Mouse (Mus musculus): Measurements from ENCODE around the gene Aasdh. TPM values are rescaled to one million over a fixed set of nuclear protein-coding genes. Genes with fewer than 3 reads are reported as not detected.

Gene Aasdh
- polyA plus RNA-seq, 1 experiment from 2014 or later = 5.1 TPM

GRCm38 (mm10) chr5:76941975-76942374, 36.7 kb upstream of the Aasdh start:
- H3K4me2 ChIP-seq (ENCODE audit: low read depth, low read length) = no peak overlapping the region
- H3K27ac ChIP-seq (ENCODE audit: low read depth) = 0 out of 2 replicates have a peak overlapping the region, but pooled peaks have one; percentile 34
- no peak for DNase-seq
- H3K27me3 ChIP-seq (ENCODE audit: insufficient read depth, low read length) = no peaks in the 10 kb centered on the region
- peaks cover 8% of the 10 kb centered on the region for H3K36me3 ChIP-seq (replicated peaks; ENCODE audit: insufficient read depth, low read length)
- H3K4me1 ChIP-seq (ENCODE audit: insufficient read depth) = peaks cover 11% of the 10 kb centered on the region
- ATAC-seq = no peak
- no peak overlapping the region for H3K9ac ChIP-seq (replicated peaks)
- H3K4me3 ChIP-seq (ENCODE audit: low read depth, low read length) = no peak overlapping the region
- H3K9me3 ChIP-seq (ENCODE audit: low read length) = no peaks in the 10 kb centered on the region
- 78% methylated on average over 4 of the region's 4 CpGs for WGBS (ENCODE audit: insufficient replicate concordance)
- TF ChIP-seq EP300 (IDR thresholded peaks at IDR 0.05; ENCODE audit: low read depth) (no peak), CTCF (IDR thresholded peaks at IDR 0.05; ENCODE audit: low read depth) (no peak)

- H3K27ac ChIP-seq (ENCODE audit: low read depth) = no peak overlapping the region
- H3K27me3 ChIP-seq (ENCODE audit: insufficient read depth, low read length) = no peaks in the 10 kb centered on the region
- ATAC-seq (no peak), DNase-seq (no peak)
- H3K36me3 ChIP-seq (replicated peaks; ENCODE audit: insufficient read depth, low read length) = peaks cover 2% of the 10 kb centered on the region; the same call in 1 of the 2 replicates
- H3K9me3 ChIP-seq (ENCODE audit: low read length) = no peaks in the 10 kb centered on the region
- H3K9ac ChIP-seq (replicated peaks) = no peak overlapping the region
- WGBS (ENCODE audit: insufficient replicate concordance) = 81% methylated on average over 8 of the region's 8 CpGs
- TF ChIP-seq CTCF (IDR thresholded peaks at IDR 0.05; ENCODE audit: low read depth) (no peak), EP300 (IDR thresholded peaks at IDR 0.05; ENCODE audit: low read depth) (no peak)
- no peak overlapping the region for H3K4me3 ChIP-seq (ENCODE audit: low read depth, low read length)
- no peaks in the 10 kb centered on the region; the same call in 1 of the 2 replicates for H3K4me1 ChIP-seq (ENCODE audit: insufficient read depth)
- H3K4me2 ChIP-seq (ENCODE audit: low read depth, low read length) = no peak overlapping the region
Measured at GRCm38 (mm10) chr5:76939717-76940116, 34.4 kb upstream of the Aasdh start.

- no peak overlapping the region; the same call in 1 of the 2 replicates for H3K4me2 ChIP-seq (ENCODE audit: low read depth, low read length)
- ATAC-seq = peak; percentile 90
- no peaks in the 10 kb centered on the region for H3K27me3 ChIP-seq (ENCODE audit: insufficient read depth, low read length)
- WGBS (ENCODE audit: insufficient replicate concordance) = 54% methylated on average over 7 of the region's 7 CpGs
- H3K9ac ChIP-seq (replicated peaks) = no peak overlapping the region
- no peaks in the 10 kb centered on the region for H3K4me1 ChIP-seq (ENCODE audit: insufficient read depth)
- DNase-seq = peak; percentile 49
- H3K27ac ChIP-seq (ENCODE audit: low read depth) = peak overlapping the region; percentile 18; the same call in 1 of the 2 replicates
- no peaks in the 10 kb centered on the region; the same call in 1 of the 2 replicates for H3K9me3 ChIP-seq (ENCODE audit: low read length)
- H3K4me3 ChIP-seq (ENCODE audit: low read depth, low read length) = no peak overlapping the region
- TF ChIP-seq CTCF (IDR thresholded peaks at IDR 0.05; ENCODE audit: low read depth) (no peak), EP300 (IDR thresholded peaks at IDR 0.05; ENCODE audit: low read depth) (no peak; the same call in 1 of the 2 replicates)
- peaks cover 23% of the 10 kb centered on the region for H3K36me3 ChIP-seq (replicated peaks; ENCODE audit: insufficient read depth, low read length)
Measured at GRCm38 (mm10) chr5:76929180-76929877, 24.0 kb upstream of the Aasdh start.

GRCm38 (mm10) chr5:76928124-76928832, 23.0 kb upstream of the Aasdh start:
- ATAC-seq (no peak), DNase-seq (no peak)
- TF ChIP-seq CTCF (IDR thresholded peaks at IDR 0.05; ENCODE audit: low read depth) (no peak), EP300 (IDR thresholded peaks at IDR 0.05; ENCODE audit: low read depth) (no peak)
- Histone ChIP-seq H3K4me2 (ENCODE audit: low read depth, low read length) (no peak overlapping the region), H3K4me3 (ENCODE audit: low read depth, low read length) (no peak overlapping the region), H3K9ac (replicated peaks) (no peak overlapping the region), H3K36me3 (replicated peaks; ENCODE audit: insufficient read depth, low read length) (peaks cover 30% of the 10 kb centered on the region), H3K9me3 (ENCODE audit: low read length) (no peaks in the 10 kb centered on the region; the same call in 1 of the 2 replicates), H3K27me3 (ENCODE audit: insufficient read depth, low read length) (no peaks in the 10 kb centered on the region), H3K27ac (ENCODE audit: low read depth) (0 out of 2 replicates have a peak overlapping the region, but pooled peaks have one; percentile 1), H3K4me1 (ENCODE audit: insufficient read depth) (no peaks in the 10 kb centered on the region)
- 84% methylated on average over 16 of the region's 16 CpGs for WGBS (ENCODE audit: insufficient replicate concordance)

DNA sequence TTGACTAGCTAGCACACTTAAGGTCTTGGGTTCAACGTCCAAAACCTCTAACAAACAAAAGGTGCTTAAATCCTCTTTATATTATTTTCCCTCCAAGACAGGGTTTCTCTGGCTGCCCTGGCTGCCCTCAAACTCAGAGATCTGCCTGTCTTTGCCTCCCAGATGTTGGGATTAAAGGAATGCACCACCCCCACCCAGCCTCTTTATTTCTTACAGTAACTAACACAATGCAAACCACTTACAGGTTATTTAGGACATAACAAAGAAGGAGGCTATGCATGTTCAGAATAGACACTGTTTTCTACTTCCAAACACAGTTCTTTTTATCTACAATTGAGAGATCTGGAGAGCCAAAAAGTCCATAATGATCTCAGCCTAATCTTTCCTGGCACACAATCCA, 19.0 kb upstream of the Aasdh start:
- H3K36me3 ChIP-seq (replicated peaks; ENCODE audit: insufficient read depth, low read length) = peaks cover 52% of the 10 kb centered on the region
- H3K9ac ChIP-seq (replicated peaks) = no peak overlapping the region
- H3K4me1 ChIP-seq (ENCODE audit: insufficient read depth) = no peaks in the 10 kb centered on the region
- no peak for ATAC-seq
- no peaks in the 10 kb centered on the region for H3K27me3 ChIP-seq (ENCODE audit: insufficient read depth, low read length)
- DNase-seq = no peak
- TF ChIP-seq CTCF (IDR thresholded peaks at IDR 0.05; ENCODE audit: low read depth) (no peak), EP300 (IDR thresholded peaks at IDR 0.05; ENCODE audit: low read depth) (no peak)
- 90% methylated on average over 1 of the region's 1 CpGs for WGBS (ENCODE audit: insufficient replicate concordance)
- H3K4me2 ChIP-seq (ENCODE audit: low read depth, low read length) = no peak overlapping the region
- no peak overlapping the region for H3K4me3 ChIP-seq (ENCODE audit: low read depth, low read length)
- H3K9me3 ChIP-seq (ENCODE audit: low read length) = no peaks in the 10 kb centered on the region; the same call in 1 of the 2 replicates
- no peak overlapping the region for H3K27ac ChIP-seq (ENCODE audit: low read depth)

GRCm38 (mm10) chr5:76923428-76923827, 18.1 kb upstream of the Aasdh start:
- no peak overlapping the region for H3K27ac ChIP-seq (ENCODE audit: low read depth)
- no peak overlapping the region for H3K9ac ChIP-seq (replicated peaks)
- whole genome bisulfite sequencing (ENCODE audit: insufficient replicate concordance) = 91% methylated on average over 13 of the region's 13 CpGs
- no peak overlapping the region for H3K4me2 ChIP-seq (ENCODE audit: low read depth, low read length)
- no peak overlapping the region for H3K4me3 ChIP-seq (ENCODE audit: low read depth, low read length)
- no peaks in the 10 kb centered on the region; the same call in 1 of the 2 replicates for H3K9me3 ChIP-seq (ENCODE audit: low read length)
- ATAC-seq (no peak), DNase-seq (no peak)
- no peaks in the 10 kb centered on the region for H3K4me1 ChIP-seq (ENCODE audit: insufficient read depth)
- H3K27me3 ChIP-seq (ENCODE audit: insufficient read depth, low read length) = no peaks in the 10 kb centered on the region
- TF ChIP-seq EP300 (IDR thresholded peaks at IDR 0.05; ENCODE audit: low read depth) (no peak), CTCF (IDR thresholded peaks at IDR 0.05; ENCODE audit: low read depth) (no peak)
- H3K36me3 ChIP-seq (replicated peaks; ENCODE audit: insufficient read depth, low read length) = peaks cover 58% of the 10 kb centered on the region

All from liver, postnatal 0 days (tissue).